Mouse (Mus musculus): ENCODE measurements at regions not wholly inside any gene's neighbourhood (a gene's known extent, or its start where the extent isn't known, plus 50 kb on each side); places are given as distances from the start of the nearest gene placed in this dataset.
A peak's percentile ranks its signal among the peaks of the same experiment; 100 is the strongest.

- ATAC-seq (replicated peaks; ENCODE audit: low read depth, poor library complexity, severe bottlenecking), result peak; percentile 71
These were observed 214.5 kb downstream of the Gm11011 start for GRCm38 (mm10) chr2:169373069-169373468.

DNA sequence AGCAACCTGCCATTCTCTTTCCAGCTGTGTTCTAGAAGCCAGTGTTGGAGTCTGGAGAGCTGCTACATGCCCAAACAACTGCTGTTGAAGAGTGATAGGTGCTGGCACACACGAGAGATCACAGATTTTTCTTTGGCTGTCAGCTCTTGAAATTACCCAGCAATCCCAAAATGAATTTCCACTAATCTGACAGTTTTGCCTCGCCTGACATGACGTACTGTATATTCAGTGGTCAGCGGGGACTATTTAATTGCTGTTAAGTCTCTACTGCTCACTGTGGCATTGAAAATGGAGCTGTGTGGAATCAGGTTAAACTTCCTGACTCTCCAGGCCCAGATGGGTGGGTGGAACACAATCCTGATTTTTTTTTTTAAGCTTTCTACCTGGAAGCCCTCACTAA lies 222.5 kb downstream of the Gm11011 start:
- ATAC-seq (replicated peaks; ENCODE audit: low read depth, poor library complexity, severe bottlenecking), result no peak

DNA sequence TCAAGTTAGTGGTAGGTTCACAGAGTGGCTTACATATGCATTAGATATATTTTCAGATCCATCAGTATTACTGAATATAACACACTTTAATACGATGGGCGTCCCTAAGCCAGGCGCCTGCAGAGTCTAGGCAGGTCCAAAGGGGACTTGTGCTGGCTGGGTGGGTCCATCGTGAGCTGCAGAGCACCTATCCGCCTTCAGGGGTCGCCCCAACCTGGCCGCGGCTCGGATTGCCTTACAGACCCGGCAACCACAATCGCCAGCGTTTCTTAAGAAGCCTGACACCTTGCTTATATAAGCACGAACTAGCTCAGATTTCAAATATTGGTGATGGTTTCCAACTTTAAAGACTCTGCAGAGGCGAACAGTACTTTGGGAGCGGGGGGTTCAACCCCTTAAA lies 227.3 kb downstream of the Gm11011 start:
- peak; percentile 77 for ATAC-seq (replicated peaks; ENCODE audit: low read depth, poor library complexity, severe bottlenecking)

DNA sequence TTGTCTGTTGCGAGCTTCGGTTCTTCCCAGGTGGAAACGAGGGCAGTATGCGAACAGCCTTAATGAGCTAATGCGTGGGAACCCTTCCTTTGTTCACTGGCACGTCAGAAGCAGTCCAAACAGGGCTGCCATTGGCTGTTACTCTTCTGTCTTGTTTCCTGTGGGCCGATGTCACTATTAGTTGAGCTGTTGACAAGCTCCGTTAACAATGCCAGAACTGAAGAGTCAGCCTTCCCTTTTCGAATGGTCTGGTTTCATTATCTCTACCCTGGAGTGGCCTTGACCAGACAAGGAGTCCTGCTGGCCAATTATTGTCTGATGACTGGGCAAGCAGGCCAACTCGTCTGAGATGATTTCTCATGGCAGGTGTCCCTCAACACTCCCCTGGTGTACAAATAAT lies 230.1 kb downstream of the Gm11011 start:
- no peak for ATAC-seq (replicated peaks; ENCODE audit: low read depth, poor library complexity, severe bottlenecking)

DNA sequence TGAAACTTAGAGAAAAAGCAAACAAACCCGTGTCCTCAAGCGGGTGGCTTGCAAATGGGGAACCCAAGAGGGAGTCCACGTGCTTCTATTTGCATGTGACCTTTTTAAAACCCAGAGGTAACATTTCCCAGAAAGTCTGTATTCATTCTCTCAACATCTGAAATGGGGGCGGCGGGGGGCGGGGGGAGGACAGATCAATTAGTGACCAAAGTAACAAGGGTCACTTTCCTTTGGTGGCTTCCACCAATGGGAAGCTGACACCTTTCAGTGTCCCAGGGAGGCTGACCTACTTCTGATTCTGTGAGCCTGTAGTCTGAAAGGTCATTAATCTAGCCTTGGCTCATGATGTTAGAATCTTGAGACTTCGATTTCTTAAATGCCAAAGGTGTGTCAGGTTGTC lies 236.0 kb downstream of the Gm11011 start:
- ATAC-seq (replicated peaks; ENCODE audit: low read depth, poor library complexity, severe bottlenecking), result no peak

- no peak for ATAC-seq (replicated peaks; ENCODE audit: low read depth, poor library complexity, severe bottlenecking)
These were observed 241.4 kb downstream of the Gm11011 start for GRCm38 (mm10) chr2:169346107-169346506.

DNA sequence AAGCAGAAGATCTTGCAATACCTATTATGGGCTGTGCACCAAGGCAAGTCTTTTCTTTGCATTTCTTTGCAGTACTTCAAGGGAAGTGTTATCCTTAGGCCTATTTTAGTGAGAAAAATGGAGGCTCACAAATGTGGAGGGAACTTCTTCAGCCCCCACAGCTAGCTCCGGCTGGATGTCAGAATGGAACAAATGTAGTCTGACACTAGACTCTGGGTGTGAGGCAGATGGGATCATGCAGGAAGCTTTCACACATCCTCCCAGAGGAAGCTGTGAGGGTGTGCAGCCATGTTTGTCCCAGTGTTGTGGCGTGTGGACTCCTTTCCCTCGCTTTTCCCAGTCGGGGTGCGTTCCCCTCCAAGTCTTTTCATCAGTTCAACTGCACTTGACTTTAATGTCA lies 268.0 kb downstream of the Gm11011 start:
- ATAC-seq (replicated peaks; ENCODE audit: low read depth, poor library complexity, severe bottlenecking), result no peak

- ATAC-seq (replicated peaks; ENCODE audit: low read depth, poor library complexity, severe bottlenecking), result no peak
These were observed 273.1 kb downstream of the Gm11011 start for GRCm38 (mm10) chr2:169314396-169314930.

DNA sequence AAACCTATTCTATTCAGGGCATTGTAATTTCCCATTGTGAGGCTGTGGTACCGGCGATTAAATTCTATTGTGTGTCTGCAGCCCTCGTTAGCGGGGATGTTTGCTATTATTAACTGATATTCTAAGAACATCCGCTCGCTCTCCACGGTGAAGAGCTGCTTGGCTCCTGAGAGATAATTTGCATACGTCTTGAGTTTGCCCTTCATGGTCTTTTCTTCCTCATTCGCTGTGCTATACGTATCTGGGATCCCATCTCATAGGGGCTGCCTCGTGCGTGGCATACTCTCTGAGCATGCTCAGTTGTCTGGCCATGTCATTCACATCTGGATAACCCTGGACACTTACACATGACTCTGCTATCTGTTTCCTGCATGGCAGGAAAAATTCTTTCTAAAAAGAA lies 275.7 kb downstream of the Gm11011 start:
- no peak for ATAC-seq (replicated peaks; ENCODE audit: low read depth, poor library complexity, severe bottlenecking)

DNA sequence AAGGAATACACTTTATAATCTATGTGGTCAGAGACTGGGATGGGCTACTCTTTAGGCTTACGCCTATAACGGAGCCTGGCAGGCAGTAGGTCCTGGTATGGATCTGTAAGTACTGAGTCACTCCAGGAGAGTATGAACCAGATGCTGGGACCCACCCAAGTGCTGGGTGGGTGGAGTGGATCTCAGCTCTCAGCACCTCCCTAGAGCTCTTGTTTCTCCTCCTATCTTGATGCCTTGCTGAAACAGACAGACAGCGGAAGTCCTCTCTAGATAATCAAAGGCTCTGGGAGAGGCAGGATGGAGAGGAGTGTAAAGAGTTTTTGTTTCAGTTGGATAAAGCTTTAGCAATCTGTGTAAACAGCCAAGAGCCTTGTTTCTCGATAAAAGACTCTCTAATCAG lies 276.2 kb downstream of the Gm11011 start:
- no peak for ATAC-seq (replicated peaks; ENCODE audit: low read depth, poor library complexity, severe bottlenecking)

DNA sequence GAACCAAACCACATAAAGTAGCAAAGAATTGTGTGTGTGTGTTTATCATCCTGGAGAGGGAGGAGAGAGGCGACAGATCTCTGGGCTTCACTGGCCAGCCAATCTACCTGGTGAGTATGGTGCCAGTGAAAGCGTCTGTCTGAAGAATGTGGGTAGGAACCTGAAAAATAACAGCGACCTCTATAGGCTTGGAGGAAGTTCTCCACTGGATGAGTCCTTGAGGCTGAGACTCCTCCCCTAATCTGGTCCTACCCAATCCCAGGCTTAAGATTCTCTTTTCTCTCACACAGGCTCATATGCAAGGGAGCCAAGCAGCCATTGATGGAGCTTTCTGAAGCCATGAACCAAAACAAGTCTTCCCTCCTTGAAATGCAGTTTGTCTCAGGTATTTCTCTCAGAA lies 283.2 kb downstream of the Gm11011 start:
- no peak for ATAC-seq (replicated peaks; ENCODE audit: low read depth, poor library complexity, severe bottlenecking)

GRCm38 (mm10) chr2:169300966-169301365 lies 286.6 kb downstream of the Gm11011 start:
- no peak for ATAC-seq (replicated peaks; ENCODE audit: low read depth, poor library complexity, severe bottlenecking)

- no peak for ATAC-seq (replicated peaks; ENCODE audit: low read depth, poor library complexity, severe bottlenecking)
These were observed 287.1 kb downstream of the Gm11011 start for GRCm38 (mm10) chr2:169300411-169300810.

GRCm38 (mm10) chr2:169297841-169298627 lies 289.5 kb downstream of the Gm11011 start:
- ATAC-seq (replicated peaks; ENCODE audit: low read depth, poor library complexity, severe bottlenecking), result 0 out of 2 replicates have a peak, but pooled peaks have one; percentile 47

DNA sequence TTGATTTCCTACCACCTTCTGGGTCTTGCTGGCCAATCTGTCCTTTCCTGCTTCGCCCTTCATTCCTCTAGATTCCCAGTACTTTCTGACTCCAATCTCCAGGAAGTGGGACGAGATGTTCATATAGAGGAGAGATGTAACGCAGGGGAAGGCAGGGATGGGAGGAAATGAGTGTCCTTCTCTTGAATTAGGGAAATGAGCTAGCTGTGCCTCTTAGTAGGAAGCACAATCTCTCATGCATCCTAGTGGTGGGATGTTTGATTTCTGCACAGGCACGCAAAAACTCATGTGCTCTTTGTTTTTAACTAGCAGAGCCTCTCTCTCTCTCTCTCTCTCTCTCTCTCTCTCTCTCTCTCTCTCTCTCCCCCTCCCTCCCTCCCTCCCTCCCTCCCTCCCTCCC lies 290.3 kb downstream of the Gm11011 start:
- ATAC-seq (replicated peaks; ENCODE audit: low read depth, poor library complexity, severe bottlenecking), result no peak

DNA sequence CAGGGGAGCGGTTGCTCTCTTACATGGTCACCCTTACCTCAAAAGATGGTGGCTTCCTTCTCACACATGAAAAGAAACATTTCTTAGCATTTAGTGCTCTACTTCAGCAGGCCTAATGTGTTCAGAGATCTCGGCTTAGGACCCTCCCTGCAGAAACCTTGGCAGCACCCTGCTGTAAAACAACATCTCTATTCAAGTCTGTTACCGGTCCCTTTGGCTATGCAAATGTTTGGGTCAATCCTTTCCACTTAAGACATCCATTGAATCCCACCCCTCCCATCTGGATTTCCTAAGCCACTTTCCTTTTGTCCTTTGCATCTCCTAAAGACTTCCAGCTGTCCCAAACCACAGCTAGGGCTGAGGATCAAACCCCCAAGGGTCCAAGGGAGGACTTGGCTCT lies 294.2 kb downstream of the Gm11011 start:
- no peak for ATAC-seq (replicated peaks; ENCODE audit: low read depth, poor library complexity, severe bottlenecking)

DNA sequence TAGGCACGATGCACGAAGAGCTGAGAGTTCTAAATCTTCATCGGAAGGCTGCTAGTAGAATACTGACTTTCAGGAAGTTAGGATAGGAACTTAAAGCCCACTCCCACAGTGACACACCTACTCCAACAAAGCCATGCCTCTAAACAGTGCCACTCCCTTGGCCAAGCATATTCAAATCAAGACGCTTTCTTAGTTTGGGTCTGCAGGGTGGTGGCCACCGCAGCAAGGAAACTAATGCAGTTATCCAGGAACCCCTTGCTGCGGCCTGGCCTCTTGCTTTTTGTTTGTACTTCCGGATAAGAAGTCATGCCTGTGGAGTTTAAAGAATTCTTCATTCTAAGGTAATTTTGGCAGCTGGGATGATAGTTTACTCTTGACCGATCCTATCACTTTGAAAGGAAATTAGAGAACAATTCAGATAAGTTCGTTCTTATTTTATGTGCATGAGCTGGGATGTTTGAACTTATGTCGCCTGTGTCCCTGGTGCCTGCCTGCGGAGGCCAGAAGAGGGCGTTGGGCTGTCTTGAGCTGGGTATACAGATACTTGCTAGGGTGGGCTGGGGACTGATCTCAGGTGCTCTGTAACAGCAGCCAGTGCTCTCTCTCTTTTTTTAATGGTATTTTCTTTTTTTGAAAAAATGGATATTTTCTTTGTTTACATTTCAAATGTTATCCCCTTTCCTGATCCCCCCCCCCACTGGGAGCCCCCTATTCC lies 298.5 kb downstream of the Gm11011 start:
- ATAC-seq (replicated peaks; ENCODE audit: low read depth, poor library complexity, severe bottlenecking), result no peak

DNA sequence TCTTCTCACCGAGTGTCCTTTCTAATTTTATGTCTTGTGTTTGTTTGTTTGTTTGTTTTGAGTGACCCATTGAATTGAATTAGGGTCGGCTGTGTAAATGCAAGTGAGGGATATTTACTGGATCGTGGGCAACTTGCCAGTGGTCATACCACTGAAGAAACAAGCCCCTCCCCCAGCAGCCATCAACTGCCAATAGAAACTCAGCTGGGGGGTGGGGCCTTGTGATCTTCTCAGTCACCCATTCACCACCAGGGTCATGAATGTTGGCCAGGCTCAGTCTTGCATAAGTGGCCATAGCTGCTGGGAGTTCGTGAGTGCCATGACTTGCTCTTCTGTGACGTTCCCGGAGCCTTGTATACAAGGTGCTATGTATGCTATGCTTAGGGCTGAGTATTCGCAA lies 300.8 kb downstream of the Gm11011 start:
- no peak for ATAC-seq (replicated peaks; ENCODE audit: low read depth, poor library complexity, severe bottlenecking)

GRCm38 (mm10) chr2:169282508-169283117 lies 304.9 kb downstream of the Gm11011 start:
- ATAC-seq (replicated peaks; ENCODE audit: low read depth, poor library complexity, severe bottlenecking), result no peak

GRCm38 (mm10) chr2:169275371-169275770 lies 312.2 kb downstream of the Gm11011 start:
- ATAC-seq (replicated peaks; ENCODE audit: low read depth, poor library complexity, severe bottlenecking), result no peak

GRCm38 (mm10) chr2:169274101-169274500 lies 313.4 kb downstream of the Gm11011 start:
- no peak for ATAC-seq (replicated peaks; ENCODE audit: low read depth, poor library complexity, severe bottlenecking)

Measured in common myeloid progenitor, adult 5-6 weeks (primary cell).